Mouse (Mus musculus) small intestine, adult 2 months (tissue): ENCODE results near the gene Baz2b. TPM values are rescaled to one million over a fixed set of nuclear protein-coding genes. Genes with fewer than 3 reads are reported as not detected.

Experiments
- H3K27ac ChIP-seq: fragments of 200-500 bp; 2 replicates; pipeline ENCODE4 v1.5.1; 2012; ENCODE audit warnings: low read depth, low read length, control low read depth, inconsistent platforms; ENCODE audit not compliant: insufficient read depth
- H3K27me3 ChIP-seq: fragments of 200-500 bp; 2 replicates; pipeline ENCODE4 v1.6.1; 2012; ENCODE audit warnings: mild to moderate bottlenecking, moderate library complexity, low read length, inconsistent platforms; ENCODE audit not compliant: control insufficient read depth, insufficient read depth
- H3K36me3 ChIP-seq: fragments of 200-500 bp; 2 replicates; pipeline ENCODE4 v1.6.1; 2012; ENCODE audit warnings: mild to moderate bottlenecking, low read length, control low read depth, inconsistent platforms; ENCODE audit not compliant: control insufficient read depth, insufficient read depth
- H3K4me1 ChIP-seq: fragments of 200-500 bp; 2 replicates; pipeline ENCODE4 v1.6.1; 2012; ENCODE audit warnings: low read length, inconsistent platforms, mixed read lengths; ENCODE audit not compliant: control insufficient read depth, insufficient read depth, insufficient read length
- H3K4me3 ChIP-seq: fragments of 200-500 bp; 2 replicates; pipeline ENCODE4 v1.5.1; 2012; ENCODE audit warnings: low read depth, mild to moderate bottlenecking, control low read depth, inconsistent platforms, low read length, moderate library complexity
- CTCF ChIP-seq: fragments of 200-500 bp; IDR thresholded peaks from 2 replicates; pipeline ENCODE4 v1.5.1; 2012; ENCODE audit warnings: low read depth, mild to moderate bottlenecking, control low read depth, inconsistent platforms, low read length, moderate library complexity, mixed read lengths; ENCODE audit not compliant: insufficient replicate concordance, insufficient read length; ENCODE audit errors: extremely low read depth
- POLR2A ChIP-seq: fragments of 200-500 bp; IDR thresholded peaks from 2 replicates; pipeline ENCODE4 v1.6.1; 2012; ENCODE audit warnings: low read depth, mild to moderate bottlenecking, control low read depth, inconsistent platforms, low read length, moderate library complexity
- WGBS: fragments of 180-500 bp; shearing (Covaris S2); methylation state at CpG from one replicate; pipeline ENCODE4 v1.1.7; 2018; 5-methylcytosine and 5-hydroxymethylcytosine counted together
- polyA plus RNA-seq: library from polyadenylated mRNA; depleted of rRNA; stranded (reverse); fragments of >200 nt; gene quantifications from 2 replicates; pipeline ENCODE4 v1.2.3, GENCODE M21; 2012

Baz2b gene
- polyA plus RNA-seq, 1 experiment: 9.9 TPM

DNA sequence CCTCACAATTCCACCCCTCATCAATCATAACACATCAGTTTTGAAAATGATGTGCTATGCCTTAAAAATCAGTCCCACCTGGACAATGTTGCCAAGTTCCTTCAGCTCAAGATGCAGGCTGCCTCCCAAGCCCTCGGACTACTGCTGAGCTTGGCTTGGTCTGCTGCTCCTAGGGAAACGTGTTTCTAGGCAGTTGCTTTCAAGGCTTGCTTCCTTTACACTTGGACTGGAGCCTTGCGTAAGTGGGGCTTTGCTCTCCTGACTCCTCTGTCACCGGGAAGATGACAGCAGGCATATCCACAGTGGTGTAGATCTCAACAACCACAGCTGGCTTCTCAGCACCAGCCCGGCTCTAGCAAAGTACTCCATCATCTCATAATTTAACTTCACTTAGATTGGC lies 138.7 kb downstream of the Baz2b start:
- no peaks in the 10 kb centered on the region for H3K27me3 ChIP-seq
- H3K36me3 ChIP-seq: 0 out of 2 replicates have a peak, but pooled peaks cover 1% of the 10 kb centered on the region
- no peak overlapping the region for H3K4me3 ChIP-seq
- H3K4me1 ChIP-seq: 0 out of 2 replicates have a peak, but pooled peaks cover 3% of the 10 kb centered on the region
- TF ChIP-seq CTCF (no peak), POLR2A (no peak)
- H3K27ac ChIP-seq: no peak overlapping the region
- WGBS: 61% methylated on average over 5 of the region's 5 CpGs

DNA sequence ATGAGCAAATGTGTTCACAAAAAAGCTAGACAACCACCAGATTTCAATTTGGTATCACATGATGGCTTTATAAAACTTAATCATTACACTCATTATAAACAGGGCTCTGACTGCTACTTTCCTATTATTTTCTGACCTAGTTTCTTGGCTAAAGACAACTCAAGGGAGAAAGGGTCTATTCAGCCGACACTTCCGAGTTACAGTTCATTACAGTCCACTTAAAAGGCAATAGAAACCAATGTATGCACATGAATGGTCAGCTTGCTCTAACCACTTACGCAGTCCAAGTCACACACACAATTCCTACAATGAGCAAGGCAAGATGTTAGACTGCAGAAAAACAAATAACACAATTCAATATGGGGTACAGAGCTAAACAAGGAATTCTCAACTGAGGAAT lies 141.2 kb downstream of the Baz2b start:
- Histone ChIP-seq H3K36me3 (no peaks in the 10 kb centered on the region), H3K27ac (no peak overlapping the region), H3K27me3 (no peaks in the 10 kb centered on the region), H3K4me3 (no peak overlapping the region), H3K4me1 (0 out of 2 replicates have a peak, but pooled peaks cover 3% of the 10 kb centered on the region)
- WGBS: 94% methylated on average over 3 of the region's 3 CpGs
- TF ChIP-seq POLR2A (no peak), CTCF (no peak)

DNA sequence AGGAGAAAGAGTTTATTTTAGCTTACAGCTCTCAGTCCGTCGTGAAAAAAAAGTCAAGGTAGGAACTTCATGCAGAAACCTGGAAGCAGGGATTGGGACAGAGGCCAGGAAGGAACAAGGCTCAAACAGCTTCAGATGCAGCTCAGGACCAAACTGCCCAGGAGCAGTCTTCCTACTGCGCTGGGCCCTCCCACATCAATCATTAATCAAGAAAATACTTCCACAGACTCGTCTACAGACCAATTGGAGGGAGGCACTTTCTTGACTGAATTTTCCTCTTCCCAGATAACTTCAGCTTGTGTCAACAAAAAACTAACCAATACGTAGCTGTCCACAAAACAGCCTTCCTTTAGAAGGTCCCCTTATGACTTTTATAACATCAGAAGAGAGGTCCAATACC lies 144.2 kb downstream of the Baz2b start:
- Histone ChIP-seq H3K27me3 (no peaks in the 10 kb centered on the region), H3K4me3 (no peak overlapping the region), H3K27ac (no peak overlapping the region), H3K36me3 (no peaks in the 10 kb centered on the region), H3K4me1 (peaks cover 4% of the 10 kb centered on the region; the same call in 1 of the 2 replicates)
- WGBS: 35% methylated on average over 5 of the region's 5 CpGs
- TF ChIP-seq CTCF (no peak), POLR2A (no peak)

DNA sequence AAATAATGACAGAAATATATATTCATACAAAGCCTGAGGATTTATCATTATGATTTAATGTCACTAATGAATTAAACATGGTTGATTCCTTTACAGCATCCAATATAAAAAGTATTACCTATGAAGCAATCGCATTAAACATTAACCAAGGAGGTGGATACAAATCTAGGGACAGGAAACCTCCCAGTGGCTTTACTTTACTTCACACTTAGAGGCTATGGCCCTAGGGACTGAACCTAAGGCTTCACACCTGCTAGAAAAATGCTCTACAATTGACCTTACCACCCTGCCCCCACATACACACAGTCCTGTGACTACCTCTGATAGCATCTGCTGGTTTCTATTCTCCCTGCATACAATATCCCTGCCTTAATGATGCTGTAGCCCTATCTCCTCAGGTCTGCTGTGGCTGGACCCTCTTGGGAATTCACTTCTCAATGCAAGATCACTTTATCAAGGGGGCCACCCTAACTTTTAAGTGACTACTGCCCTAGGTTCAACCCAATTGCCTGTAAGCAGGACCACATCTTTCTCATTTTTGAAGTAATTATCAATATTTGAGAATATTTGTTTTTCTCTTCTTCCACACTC lies 149.4 kb downstream of the Baz2b start:
- peaks cover 8% of the 10 kb centered on the region; the same call in 1 of the 2 replicates for H3K4me1 ChIP-seq
- no peak overlapping the region for H3K4me3 ChIP-seq
- H3K27me3 ChIP-seq: no peaks in the 10 kb centered on the region
- TF ChIP-seq POLR2A: no peak
- no peak for TF ChIP-seq CTCF
- 63% methylated on average over 1 of the region's 1 CpGs for WGBS
- no peaks in the 10 kb centered on the region for H3K36me3 ChIP-seq
- no peak overlapping the region for H3K27ac ChIP-seq

DNA sequence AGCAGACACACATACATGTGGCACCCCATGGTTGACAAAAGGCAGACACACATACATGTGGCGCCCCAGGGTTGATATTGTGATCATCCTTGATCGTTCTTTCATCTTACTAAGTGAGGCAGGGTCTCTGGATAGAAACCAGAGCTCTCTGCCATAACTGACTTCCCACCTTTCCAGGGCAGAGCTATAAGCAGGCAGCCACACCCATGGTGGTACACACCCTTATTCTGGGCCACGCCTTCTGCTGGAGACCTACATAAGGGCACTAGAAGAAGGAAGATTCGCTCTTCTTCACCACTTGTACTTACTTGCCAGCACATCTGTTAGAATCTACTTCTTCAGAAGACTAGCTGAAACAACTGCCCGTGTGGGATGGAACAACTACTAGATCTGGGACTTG lies 150.3 kb downstream of the Baz2b start:
- TF ChIP-seq POLR2A: no peak
- TF ChIP-seq CTCF: no peak
- WGBS: 87% methylated on average over 5 of the region's 5 CpGs
- Histone ChIP-seq H3K36me3 (no peaks in the 10 kb centered on the region), H3K4me3 (no peak overlapping the region), H3K27me3 (no peaks in the 10 kb centered on the region), H3K27ac (no peak overlapping the region), H3K4me1 (peaks cover 8% of the 10 kb centered on the region; the same call in 1 of the 2 replicates)

DNA sequence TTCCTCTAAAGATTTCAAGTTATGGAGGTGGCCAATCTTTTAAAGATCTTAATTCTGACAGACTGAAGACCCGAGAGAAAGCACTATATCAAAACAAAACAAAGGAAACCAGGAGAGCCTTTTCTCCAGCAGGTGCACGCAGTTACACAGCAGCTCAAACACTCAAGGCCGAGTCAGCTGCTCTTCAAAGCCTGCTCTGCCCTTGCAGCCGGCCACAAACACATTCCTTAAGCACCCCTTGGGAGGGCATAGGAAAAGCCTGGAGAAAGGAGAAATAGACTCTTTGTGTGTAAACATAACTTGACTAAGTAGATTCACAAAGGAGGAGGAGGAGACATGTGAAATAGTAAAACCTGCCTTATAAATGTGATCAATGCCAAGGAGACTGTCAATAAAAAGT lies 153.6 kb downstream of the Baz2b start:
- no peaks in the 10 kb centered on the region for H3K36me3 ChIP-seq
- no peak overlapping the region for H3K4me3 ChIP-seq
- 42% methylated on average over 4 of the region's 4 CpGs for WGBS
- TF ChIP-seq POLR2A (no peak), CTCF (no peak)
- peaks cover 13% of the 10 kb centered on the region; the same call in 1 of the 2 replicates for H3K4me1 ChIP-seq
- H3K27me3 ChIP-seq: no peaks in the 10 kb centered on the region
- H3K27ac ChIP-seq: no peak overlapping the region

DNA sequence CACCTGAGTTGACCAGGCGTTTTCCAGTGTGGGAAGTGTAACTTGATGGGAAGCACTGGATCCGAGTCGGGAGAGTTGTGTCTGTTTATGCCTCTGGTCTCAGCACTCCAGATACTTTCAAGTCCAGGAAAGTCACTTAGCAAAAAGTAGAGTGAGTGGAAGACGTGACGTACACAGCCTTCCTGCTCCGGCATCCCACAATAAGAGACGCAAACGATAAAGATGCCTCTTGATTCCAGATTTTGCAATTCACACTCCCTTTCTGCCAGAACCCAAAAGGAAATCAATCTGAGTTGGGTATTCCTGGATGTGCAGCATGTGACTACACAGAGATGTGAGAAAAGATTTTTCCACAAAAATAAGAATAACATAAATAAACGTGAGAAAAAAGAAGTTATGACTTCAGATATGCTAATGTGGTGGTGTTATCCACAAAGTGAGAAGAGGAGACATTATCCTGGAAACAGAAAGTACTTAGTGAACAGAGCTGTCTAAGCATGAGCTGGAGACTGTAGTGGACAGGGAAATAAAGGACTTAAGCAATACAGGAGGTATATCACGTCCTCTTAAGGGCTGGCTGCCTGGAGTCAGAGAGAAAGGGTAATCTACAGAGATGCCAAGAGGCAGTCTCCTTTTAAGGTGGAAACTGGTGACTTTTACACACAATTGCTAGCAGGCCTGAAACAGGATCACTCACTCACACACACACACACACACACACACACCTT lies 154.7 kb downstream of the Baz2b start:
- Histone ChIP-seq H3K27me3 (no peaks in the 10 kb centered on the region), H3K36me3 (no peaks in the 10 kb centered on the region), H3K27ac (no peak overlapping the region), H3K4me3 (no peak overlapping the region), H3K4me1 (peaks cover 14% of the 10 kb centered on the region; the same call in 1 of the 2 replicates)
- TF ChIP-seq CTCF: no peak
- 75% methylated on average over 10 of the region's 10 CpGs for WGBS
